Mouse (Mus musculus) stomach, postnatal 0 days (tissue): ENCODE measurements around the gene Arhgap40. TPM values are rescaled to one million over a fixed set of nuclear protein-coding genes. Genes with fewer than 3 reads are reported as not detected.

Source experiments
- ATAC-seq: fragments of 200-750 bp; cut with Nextera tagmentation; 2 replicates; pipeline ENCODE4 v1.8.0; 2017; ENCODE audit not compliant: low FRiP score, low TSS enrichment
- DNase-seq: peaks from one replicate; pipeline ENCODE4 v3.0.0-alpha.2; 2016; ENCODE audit warnings: low spot score
- H3K27ac ChIP-seq: fragments of 300-500 bp; sonication (generic); replicated peaks from 2 replicates; pipeline ENCODE4 v1.5.1; 2014; ENCODE audit warnings: mild to moderate bottlenecking, control low read depth
- H3K27me3 ChIP-seq: fragments of 300-500 bp; sonication (generic); 2 replicates; pipeline ENCODE4 v1.6.1; 2014; ENCODE audit warnings: low read length; ENCODE audit not compliant: control insufficient read depth, insufficient read depth
- H3K36me3 ChIP-seq: fragments of 300-500 bp; sonication (generic); 2 replicates; pipeline ENCODE4 v1.6.1; 2014; ENCODE audit warnings: low read length, mixed read lengths; ENCODE audit not compliant: control insufficient read depth, insufficient read depth
- H3K4me1 ChIP-seq: fragments of 300-500 bp; sonication (generic); replicated peaks from 2 replicates; pipeline ENCODE4 v1.6.1; 2014; ENCODE audit warnings: antibody characterized with exemption; ENCODE audit not compliant: control insufficient read depth, insufficient read depth
- H3K4me2 ChIP-seq: fragments of 300-500 bp; sonication (generic); replicated peaks from 2 replicates; pipeline ENCODE4 v1.6.1; 2014; ENCODE audit warnings: low read depth, mild to moderate bottlenecking, control low read depth, moderate library complexity
- H3K4me3 ChIP-seq: fragments of 300-500 bp; sonication (generic); 2 replicates; pipeline ENCODE4 v1.5.1; 2014; ENCODE audit warnings: low read depth, low read length, control low read depth
- H3K9ac ChIP-seq: fragments of 300-500 bp; sonication (generic); 2 replicates; pipeline ENCODE4 v1.6.1; 2014; ENCODE audit warnings: mild to moderate bottlenecking, low read length, control low read depth, mixed read lengths
- H3K9me3 ChIP-seq: fragments of 300-500 bp; sonication (generic); 2 replicates; pipeline ENCODE4 v1.6.1; 2016; ENCODE audit warnings: low read length; ENCODE audit not compliant: control insufficient read depth
- CTCF ChIP-seq: IDR thresholded peaks from 2 replicates; pipeline ENCODE4 v1.5.1; 2016; ENCODE audit warnings: antibody characterized with exemption, low read depth, mild to moderate bottlenecking, moderate library complexity
- EP300 ChIP-seq: optimal IDR thresholded peaks from 2 replicates; pipeline ENCODE3; 2016; ENCODE audit warnings: antibody characterized with exemption
- WGBS: fragments of 180-500 bp; shearing (Covaris S2); extraction: QIAGEN DNeasy Blood & Tissue Kit; methylation state at CpG from one replicate; pipeline ENCODE4 v1.1.7; 2014; 5-methylcytosine and 5-hydroxymethylcytosine counted together
- polyA plus RNA-seq: library from polyadenylated mRNA; unstranded; fragments of >200 nt; fragmentation: Nextera tagmentation; extraction: Ambion mirVana; gene quantifications from 2 replicates; pipeline ENCODE4 v1.2.1, GENCODE M21; 2015

The Arhgap40 gene
- polyA plus RNA-seq, 1 experiment from 2014 or later: 11.4 TPM

- no peak overlapping the region for H3K27ac ChIP-seq
- no peak for ATAC-seq
- H3K36me3 ChIP-seq: no peaks in the 10 kb centered on the region
- DNase-seq: no peak
- H3K9ac ChIP-seq: no peak overlapping the region
- WGBS: 54% methylated on average over 24 of the region's 24 CpGs
- no peak overlapping the region for H3K4me3 ChIP-seq
- no peak overlapping the region for H3K4me2 ChIP-seq
- H3K9me3 ChIP-seq: no peaks in the 10 kb centered on the region
- no peaks in the 10 kb centered on the region for H3K27me3 ChIP-seq
- H3K4me1 ChIP-seq: no peaks in the 10 kb centered on the region
- TF ChIP-seq CTCF (no peak), EP300 (no peak)
Observed at GRCm38 (mm10) chr2:158539433-158540305, 27.1 kb downstream of the Arhgap40 start.

- Histone ChIP-seq H3K4me1 (no peaks in the 10 kb centered on the region), H3K4me2 (no peak overlapping the region), H3K27ac (no peak overlapping the region), H3K36me3 (no peaks in the 10 kb centered on the region), H3K9ac (no peak overlapping the region), H3K4me3 (no peak overlapping the region), H3K9me3 (no peaks in the 10 kb centered on the region), H3K27me3 (no peaks in the 10 kb centered on the region)
- DNase-seq: no peak
- no peak for TF ChIP-seq EP300
- TF ChIP-seq CTCF: no peak
- WGBS: 35% methylated on average over 4 of the region's 4 CpGs
- no peak for ATAC-seq
Observed at GRCm38 (mm10) chr2:158541286-158541685, 28.7 kb downstream of the Arhgap40 start.

DNA sequence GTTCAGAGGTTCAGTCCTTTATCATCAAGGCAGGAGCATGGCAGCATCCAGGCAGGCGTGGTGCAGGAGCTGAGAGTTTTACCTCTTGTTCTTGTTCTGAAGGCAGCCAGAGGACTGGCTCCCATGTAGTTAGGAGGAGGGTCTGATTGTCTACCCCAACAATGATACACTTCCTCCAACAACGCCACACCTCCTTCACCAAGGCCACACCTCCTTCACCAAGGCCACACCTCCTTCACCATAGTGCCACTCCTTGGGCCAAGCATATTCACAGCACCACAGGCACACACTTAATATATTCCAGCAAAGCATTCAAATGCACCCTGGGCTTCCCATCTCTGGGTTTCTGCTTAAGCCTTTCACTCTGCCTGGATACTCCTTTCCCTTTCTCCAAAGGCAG is 32.7 kb downstream of the Arhgap40 start:
- H3K4me2 ChIP-seq: no peak overlapping the region
- DNase-seq (no peak), ATAC-seq (no peak)
- H3K27me3 ChIP-seq: no peaks in the 10 kb centered on the region
- no peak overlapping the region for H3K4me3 ChIP-seq
- H3K9me3 ChIP-seq: no peaks in the 10 kb centered on the region
- 66% methylated on average over 2 of the region's 2 CpGs for WGBS
- no peak for TF ChIP-seq CTCF
- no peak for TF ChIP-seq EP300
- H3K9ac ChIP-seq: no peak overlapping the region
- no peaks in the 10 kb centered on the region for H3K36me3 ChIP-seq
- no peaks in the 10 kb centered on the region for H3K4me1 ChIP-seq
- no peak overlapping the region for H3K27ac ChIP-seq

- WGBS: 7% methylated on average over 17 of the region's 17 CpGs
- no peaks in the 10 kb centered on the region for H3K9me3 ChIP-seq
- DNase-seq: peak; percentile 77
- no peaks in the 10 kb centered on the region for H3K4me1 ChIP-seq
- peak; percentile 31; the same call in 1 of the 2 replicates for ATAC-seq
- H3K9ac ChIP-seq: no peak overlapping the region
- H3K27me3 ChIP-seq: no peaks in the 10 kb centered on the region
- H3K4me2 ChIP-seq: no peak overlapping the region
- TF ChIP-seq CTCF: peak; percentile 89
- TF ChIP-seq EP300: no peak
- no peak overlapping the region for H3K27ac ChIP-seq
- no peak overlapping the region for H3K4me3 ChIP-seq
- no peaks in the 10 kb centered on the region for H3K36me3 ChIP-seq
Observed at GRCm38 (mm10) chr2:158546751-158547150, 34.2 kb downstream of the Arhgap40 start.

GRCm38 (mm10) chr2:158550067-158550466 is 37.5 kb downstream of the Arhgap40 start:
- 4% methylated on average over 3 of the region's 3 CpGs for WGBS
- no peak for ATAC-seq
- no peaks in the 10 kb centered on the region for H3K36me3 ChIP-seq
- H3K9ac ChIP-seq: no peak overlapping the region
- no peaks in the 10 kb centered on the region for H3K9me3 ChIP-seq
- no peak overlapping the region for H3K4me2 ChIP-seq
- H3K27me3 ChIP-seq: no peaks in the 10 kb centered on the region
- no peak overlapping the region for H3K27ac ChIP-seq
- no peak overlapping the region for H3K4me3 ChIP-seq
- TF ChIP-seq EP300 (no peak), CTCF (peak; percentile 88)
- DNase-seq: peak; percentile 81
- no peaks in the 10 kb centered on the region for H3K4me1 ChIP-seq

GRCm38 (mm10) chr2:158554366-158554765 is 41.8 kb downstream of the Arhgap40 start:
- no peaks in the 10 kb centered on the region for H3K4me1 ChIP-seq
- no peak overlapping the region for H3K4me3 ChIP-seq
- no peak overlapping the region for H3K9ac ChIP-seq
- no peak for DNase-seq
- 21% methylated on average over 10 of the region's 10 CpGs for WGBS
- no peaks in the 10 kb centered on the region for H3K36me3 ChIP-seq
- H3K4me2 ChIP-seq: no peak overlapping the region
- H3K9me3 ChIP-seq: no peaks in the 10 kb centered on the region
- H3K27me3 ChIP-seq: no peaks in the 10 kb centered on the region
- TF ChIP-seq CTCF: no peak
- no peak for TF ChIP-seq EP300
- H3K27ac ChIP-seq: no peak overlapping the region
- ATAC-seq: no peak
